Mouse (Mus musculus) heart, postnatal 36 days (tissue): ENCODE measurements around the gene Tet2. TPM values are rescaled to one million over a fixed set of nuclear protein-coding genes. Genes with fewer than 3 reads are reported as not detected.
A peak's percentile ranks its signal among the peaks of the same experiment; 100 is the strongest.
"Not testable (repeated sequence)": the region's sequence is repeated elsewhere in the genome, so short reads cannot be mapped to it uniquely, and the experiment has no call there.

ENCODE experiments used
- DNase-seq, 2 experiments: peaks; one replicate each; pipeline ENCODE4 v3.0.0; 2021 to 2022
- intact Hi-C: fragments of 180-260 bp; cut with DNase I; formaldehyde crosslinking; loops from one replicate; pipeline ENCODE4 v1.15.1; 2025
- total RNA-seq, 2 experiments: library from RNA; stranded (reverse); gene quantifications; 2 replicates each; pipeline ENCODE4 v1.2.3; 2021

Tet2 gene
- total RNA-seq: 10 to 100 TPM; 17.0 to 22.7 TPM

- DNase-seq: peak; percentile 57 to 76
- intact Hi-C loops: loop anchor here (2.0 to 10.0 kb wide), 5 partner anchors 58 to 1670 kb away; partner anchors contain the start of genes Cenpe and Ppa2
These were observed at the start of gene Tet2 for GRCm38 (mm10) chr3:133544551-133545303. TSS of gene Tet2 (minus strand) at chr3:133545139.

GRCm38 (mm10) chr3:133592995-133593394 lies 48.1 kb upstream of the Tet2 start:
- DNase-seq, intact Hi-C loops: not testable (repeated sequence)

- intact Hi-C loops: no loop called here
- DNase-seq: no peak
These were observed 45.7 kb upstream of the Tet2 start for GRCm38 (mm10) chr3:133590506-133591152.

GRCm38 (mm10) chr3:133585010-133585409 lies 40.1 kb upstream of the Tet2 start:
- no peak for DNase-seq
- intact Hi-C loops: no loop called here

GRCm38 (mm10) chr3:133583411-133584025 lies 38.6 kb upstream of the Tet2 start:
- no peak for DNase-seq
- intact Hi-C loops: no loop called here

- intact Hi-C loops: no loop called here
- no peak for DNase-seq
These were observed 38.0 kb upstream of the Tet2 start for GRCm38 (mm10) chr3:133582969-133583368.

GRCm38 (mm10) chr3:133582096-133582495 lies 37.2 kb upstream of the Tet2 start:
- intact Hi-C loops: no loop called here
- DNase-seq: no peak

GRCm38 (mm10) chr3:133581541-133581940 lies 36.6 kb upstream of the Tet2 start:
- no peak for DNase-seq
- intact Hi-C loops: no loop called here

GRCm38 (mm10) chr3:133579671-133580070 lies 34.7 kb upstream of the Tet2 start:
- intact Hi-C loops: no loop called here
- DNase-seq: no peak

- intact Hi-C loops: no loop called here
- no peak for DNase-seq
These were observed 34.2 kb upstream of the Tet2 start for GRCm38 (mm10) chr3:133579140-133579539.

- intact Hi-C loops: no loop called here
- DNase-seq: no peak
These were observed 30.0 kb upstream of the Tet2 start for GRCm38 (mm10) chr3:133574969-133575368.

GRCm38 (mm10) chr3:133571961-133572360 lies 27.0 kb upstream of the Tet2 start:
- no peak for DNase-seq
- intact Hi-C loops: no loop called here

- DNase-seq: no peak
- intact Hi-C loops: no loop called here
These were observed 18.7 kb upstream of the Tet2 start for GRCm38 (mm10) chr3:133563503-133564205.

- intact Hi-C loops: no loop called here
These were observed 14.6 kb upstream of the Tet2 start for GRCm38 (mm10) chr3:133559413-133560114.

GRCm38 (mm10) chr3:133557602-133558001 lies 12.7 kb upstream of the Tet2 start:
- intact Hi-C loops: no loop called here
- DNase-seq: no peak

More at GRCm38 (mm10) chr3:133559413-133560114, 14.6 kb upstream of the Tet2 start:
- DNase-seq: no peak

GRCm38 (mm10) chr3:133557154-133557553 lies 12.2 kb upstream of the Tet2 start:
- intact Hi-C loops: no loop called here
- DNase-seq: no peak

GRCm38 (mm10) chr3:133555378-133555777 lies 10.4 kb upstream of the Tet2 start:
- intact Hi-C loops: no loop called here
- no peak for DNase-seq

- DNase-seq: no peak
- intact Hi-C loops: no loop called here
These were observed 9.7 kb upstream of the Tet2 start for GRCm38 (mm10) chr3:133554552-133555067.

GRCm38 (mm10) chr3:133554092-133554491 lies 9.2 kb upstream of the Tet2 start:
- no peak for DNase-seq
- intact Hi-C loops: no loop called here

- DNase-seq: peak in 1 of 2 experiments; percentile 18
- intact Hi-C loops: no loop called here
These were observed 7.0 kb upstream of the Tet2 start for GRCm38 (mm10) chr3:133551941-133552340.
